Mouse (Mus musculus) spleen, postnatal 0 days (tissue): ENCODE results near the gene Cd81. TPM values are rescaled to one million over a fixed set of nuclear protein-coding genes. Genes with fewer than 3 reads are reported as not detected.

Source experiments
- polyA plus RNA-seq: library from polyadenylated mRNA; unstranded; fragments of >200 nt; fragmentation: Nextera tagmentation; extraction: Ambion mirVana; gene quantifications from 2 replicates; pipeline ENCODE4 v1.2.1, GENCODE M21; 2015

The Cd81 gene
- polyA plus RNA-seq: 198 and 246 TPM in 2 replicates

GRCm38 (mm10) chr7:143052626-143053007 lies at the start of gene Cd81:
Cd81 (plus strand) TSS chr7:143052739.

GRCm38 (mm10) chr7:143004727-143005343 lies 47.7 kb upstream of the Cd81 start, which contains the start of gene Tspan32:
Tspan32 (plus strand) TSS chr7:143005046.

GRCm38 (mm10) chr7:143068882-143069591 lies 16.5 kb downstream of the Cd81 start, which contains the start of gene Tssc4:
Tssc4 (plus strand) TSS chr7:143069249.

DNA sequence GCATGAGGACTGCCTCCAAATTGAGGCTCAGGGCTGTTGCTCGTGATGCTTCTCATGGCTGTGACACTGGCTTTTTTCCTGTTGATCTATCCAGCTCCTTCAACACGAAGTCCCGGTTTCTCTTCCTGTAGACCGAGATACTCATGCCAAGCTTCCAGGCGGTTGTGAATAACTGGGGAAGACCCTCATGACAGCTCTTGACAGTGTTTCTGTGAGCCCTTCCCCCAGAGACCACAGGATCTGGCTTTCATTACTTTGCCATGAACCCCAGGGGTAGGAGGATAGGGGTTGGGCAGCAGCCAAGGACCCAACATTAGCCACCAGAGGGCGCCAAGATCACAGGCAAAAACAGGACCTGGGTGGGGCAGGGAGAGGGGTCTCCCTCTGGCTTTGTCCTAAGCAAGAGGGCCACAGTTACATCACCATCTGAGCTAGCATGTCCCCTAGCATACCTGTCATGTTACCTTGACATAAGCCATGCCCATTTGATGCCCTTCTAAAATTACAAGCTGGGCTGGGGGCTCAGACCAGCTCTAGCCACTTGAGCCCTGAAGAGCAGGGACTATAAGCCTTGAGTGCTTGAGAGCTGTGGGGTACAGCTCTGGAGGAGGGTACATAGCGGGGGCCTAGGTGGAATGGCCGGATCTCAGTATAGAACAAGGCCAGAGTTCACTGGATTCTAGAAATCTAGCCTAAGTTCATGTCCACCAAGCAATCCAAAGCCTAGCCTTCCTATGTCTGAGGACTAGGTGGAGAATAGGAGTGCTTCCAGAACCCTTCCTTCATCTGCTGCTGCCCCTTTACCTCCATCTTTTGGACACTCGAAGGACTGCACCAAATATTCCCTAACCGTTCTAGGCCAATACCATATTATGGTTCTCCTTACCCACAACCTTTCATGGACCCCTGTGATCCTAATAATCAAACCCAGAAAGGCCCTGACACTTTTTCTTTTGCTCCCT lies 42.3 kb downstream of the Cd81 start, which contains the start of gene Trpm5:
Trpm5 (minus strand) TSS at position 51 of the 962 bp plus-strand sequence.

DNA sequence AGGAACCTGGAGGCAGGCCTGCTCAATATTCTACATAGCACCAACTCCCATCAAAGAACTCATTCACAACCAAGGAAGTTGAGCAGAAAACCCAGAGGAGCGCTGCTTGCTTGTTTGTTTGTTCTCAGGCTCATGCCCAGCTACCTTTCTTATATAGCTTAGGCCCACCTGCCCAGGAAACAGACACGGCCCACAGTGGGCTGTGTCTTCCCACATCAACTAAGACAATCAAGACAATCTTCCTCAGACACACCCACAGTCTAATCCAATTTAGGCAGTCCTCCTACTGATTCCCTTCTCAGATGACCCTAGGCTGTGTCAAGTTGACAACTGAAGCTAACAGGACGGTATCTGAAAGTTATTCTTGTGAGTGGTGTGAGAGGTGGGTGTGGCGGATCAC lies 53.5 kb downstream of the Cd81 start, which contains the start of gene Kcnq1:
Kcnq1 (plus strand) TSS at position 301 of the 400 bp plus-strand sequence.

Other genes starting within 250 kb of the Cd81 start
- gene Th, start 121.6 kb upstream of the Cd81 start, polyA plus RNA-seq: not detected in 2 replicates
- 1.3 and 2.0 TPM in 2 replicates for gene Ascl2, start 83.5 kb upstream of the Cd81 start, polyA plus RNA-seq
- gene Tspan32, start 47.7 kb upstream of the Cd81 start, polyA plus RNA-seq: 107 and 111 TPM in 2 replicates
- gene Tssc4, start 16.5 kb downstream of the Cd81 start, polyA plus RNA-seq: 50.7 and 50.9 TPM in 2 replicates
- 0.77 and 0.91 TPM in 2 replicates for gene Trpm5, start 41.9 kb downstream of the Cd81 start, polyA plus RNA-seq
- gene Kcnq1, start 53.6 kb downstream of the Cd81 start, polyA plus RNA-seq: 0.78 and 0.87 TPM in 2 replicates